Mouse (Mus musculus): ENCODE measurements around the gene Sh3kbp1. TPM values are rescaled to one million over a fixed set of nuclear protein-coding genes. Genes with fewer than 3 reads are reported as not detected.

Gene Sh3kbp1
- polyA plus RNA-seq, 1 experiment, result 2.8 TPM

- no peak overlapping the region for H3K4me3 ChIP-seq (ENCODE audit: low read depth, low read length)
- no peaks in the 10 kb centered on the region for H3K27me3 ChIP-seq (ENCODE audit: control insufficient read depth, insufficient read depth, low read length, poor library complexity, severe bottlenecking)
- no peaks in the 10 kb centered on the region for H3K36me3 ChIP-seq (ENCODE audit: control insufficient read depth, insufficient read depth, low read length, poor library complexity, severe bottlenecking)
- H3K9ac ChIP-seq (ENCODE audit: low read depth, poor library complexity, severe bottlenecking), result no peak overlapping the region
- TF ChIP-seq CTCF (IDR thresholded peaks at IDR 0.05; ENCODE audit: low read depth, low read length) (no peak), EP300 (IDR thresholded peaks at IDR 0.05; ENCODE audit: insufficient read depth, low read depth, low read length) (no peak), POLR2A (IDR thresholded peaks at IDR 0.05; ENCODE audit: insufficient read depth, low read length) (no peak)
- no peak overlapping the region for H3K27ac ChIP-seq (ENCODE audit: insufficient read depth, low read length)
- no peaks in the 10 kb centered on the region for H3K4me1 ChIP-seq (ENCODE audit: control insufficient read depth, insufficient read depth, low read length)
- no peaks in the 10 kb centered on the region for H3K9me3 ChIP-seq (replicated peaks; ENCODE audit: control insufficient read depth, insufficient read depth, low read length, poor library complexity, severe bottlenecking)
Measured at GRCm38 (mm10) chrX:159881576-159881975, 254.5 kb downstream of the Sh3kbp1 start.

GRCm38 (mm10) chrX:159896536-159896935 is 269.5 kb downstream of the Sh3kbp1 start:
- no peaks in the 10 kb centered on the region for H3K36me3 ChIP-seq (ENCODE audit: control insufficient read depth, insufficient read depth, low read length, poor library complexity, severe bottlenecking)
- no peak for TF ChIP-seq CTCF (IDR thresholded peaks at IDR 0.05; ENCODE audit: low read depth, low read length)
- TF ChIP-seq EP300 (IDR thresholded peaks at IDR 0.05; ENCODE audit: insufficient read depth, low read depth, low read length), result no peak
- no peak for TF ChIP-seq POLR2A (IDR thresholded peaks at IDR 0.05; ENCODE audit: insufficient read depth, low read length)
- no peak overlapping the region for H3K27ac ChIP-seq (ENCODE audit: insufficient read depth, low read length)
- H3K4me1 ChIP-seq (ENCODE audit: control insufficient read depth, insufficient read depth, low read length), result no peaks in the 10 kb centered on the region
- H3K9me3 ChIP-seq (replicated peaks; ENCODE audit: control insufficient read depth, insufficient read depth, low read length, poor library complexity, severe bottlenecking), result no peaks in the 10 kb centered on the region
- H3K9ac ChIP-seq (ENCODE audit: low read depth, poor library complexity, severe bottlenecking), result no peak overlapping the region
- H3K4me3 ChIP-seq (ENCODE audit: low read depth, low read length), result no peak overlapping the region
- H3K27me3 ChIP-seq (ENCODE audit: control insufficient read depth, insufficient read depth, low read length, poor library complexity, severe bottlenecking), result no peaks in the 10 kb centered on the region

- Histone ChIP-seq H3K9me3 (replicated peaks; ENCODE audit: control insufficient read depth, insufficient read depth, low read length, poor library complexity, severe bottlenecking) (no peaks in the 10 kb centered on the region), H3K4me1 (ENCODE audit: control insufficient read depth, insufficient read depth, low read length) (no peaks in the 10 kb centered on the region), H3K4me3 (ENCODE audit: low read depth, low read length) (no peak overlapping the region), H3K27me3 (ENCODE audit: control insufficient read depth, insufficient read depth, low read length, poor library complexity, severe bottlenecking) (no peaks in the 10 kb centered on the region), H3K9ac (ENCODE audit: low read depth, poor library complexity, severe bottlenecking) (no peak overlapping the region), H3K36me3 (ENCODE audit: control insufficient read depth, insufficient read depth, low read length, poor library complexity, severe bottlenecking) (no peaks in the 10 kb centered on the region), H3K27ac (ENCODE audit: insufficient read depth, low read length) (no peak overlapping the region)
- TF ChIP-seq CTCF (IDR thresholded peaks at IDR 0.05; ENCODE audit: low read depth, low read length), result no peak
- no peak for TF ChIP-seq POLR2A (IDR thresholded peaks at IDR 0.05; ENCODE audit: insufficient read depth, low read length)
- no peak for TF ChIP-seq EP300 (IDR thresholded peaks at IDR 0.05; ENCODE audit: insufficient read depth, low read depth, low read length)
Measured at GRCm38 (mm10) chrX:159898110-159898509, 271.0 kb downstream of the Sh3kbp1 start.

GRCm38 (mm10) chrX:159899121-159899520 is 272.0 kb downstream of the Sh3kbp1 start:
- Histone ChIP-seq H3K9ac (ENCODE audit: low read depth, poor library complexity, severe bottlenecking) (no peak overlapping the region), H3K4me3 (ENCODE audit: low read depth, low read length) (no peak overlapping the region), H3K4me1 (ENCODE audit: control insufficient read depth, insufficient read depth, low read length) (no peaks in the 10 kb centered on the region), H3K27me3 (ENCODE audit: control insufficient read depth, insufficient read depth, low read length, poor library complexity, severe bottlenecking) (no peaks in the 10 kb centered on the region), H3K9me3 (replicated peaks; ENCODE audit: control insufficient read depth, insufficient read depth, low read length, poor library complexity, severe bottlenecking) (no peaks in the 10 kb centered on the region), H3K36me3 (ENCODE audit: control insufficient read depth, insufficient read depth, low read length, poor library complexity, severe bottlenecking) (no peaks in the 10 kb centered on the region), H3K27ac (ENCODE audit: insufficient read depth, low read length) (no peak overlapping the region)
- TF ChIP-seq EP300 (IDR thresholded peaks at IDR 0.05; ENCODE audit: insufficient read depth, low read depth, low read length) (no peak), CTCF (IDR thresholded peaks at IDR 0.05; ENCODE audit: low read depth, low read length) (no peak), POLR2A (IDR thresholded peaks at IDR 0.05; ENCODE audit: insufficient read depth, low read length) (no peak)

- Histone ChIP-seq H3K27ac (ENCODE audit: insufficient read depth, low read length) (no peak overlapping the region), H3K9ac (ENCODE audit: low read depth, poor library complexity, severe bottlenecking) (no peak overlapping the region), H3K4me1 (ENCODE audit: control insufficient read depth, insufficient read depth, low read length) (no peaks in the 10 kb centered on the region), H3K9me3 (replicated peaks; ENCODE audit: control insufficient read depth, insufficient read depth, low read length, poor library complexity, severe bottlenecking) (no peaks in the 10 kb centered on the region), H3K4me3 (ENCODE audit: low read depth, low read length) (no peak overlapping the region), H3K27me3 (ENCODE audit: control insufficient read depth, insufficient read depth, low read length, poor library complexity, severe bottlenecking) (no peaks in the 10 kb centered on the region), H3K36me3 (ENCODE audit: control insufficient read depth, insufficient read depth, low read length, poor library complexity, severe bottlenecking) (no peaks in the 10 kb centered on the region)
- TF ChIP-seq EP300 (IDR thresholded peaks at IDR 0.05; ENCODE audit: insufficient read depth, low read depth, low read length), result no peak
Measured at GRCm38 (mm10) chrX:159903421-159903820, 276.3 kb downstream of the Sh3kbp1 start.

- Histone ChIP-seq H3K4me3 (ENCODE audit: low read depth, low read length) (no peak overlapping the region), H3K27me3 (ENCODE audit: control insufficient read depth, insufficient read depth, low read length, poor library complexity, severe bottlenecking) (no peaks in the 10 kb centered on the region), H3K4me1 (ENCODE audit: control insufficient read depth, insufficient read depth, low read length) (no peaks in the 10 kb centered on the region), H3K9ac (ENCODE audit: low read depth, poor library complexity, severe bottlenecking) (no peak overlapping the region), H3K27ac (ENCODE audit: insufficient read depth, low read length) (no peak overlapping the region), H3K36me3 (ENCODE audit: control insufficient read depth, insufficient read depth, low read length, poor library complexity, severe bottlenecking) (no peaks in the 10 kb centered on the region), H3K9me3 (replicated peaks; ENCODE audit: control insufficient read depth, insufficient read depth, low read length, poor library complexity, severe bottlenecking) (no peaks in the 10 kb centered on the region)
- TF ChIP-seq POLR2A (IDR thresholded peaks at IDR 0.05; ENCODE audit: insufficient read depth, low read length) (no peak), EP300 (IDR thresholded peaks at IDR 0.05; ENCODE audit: insufficient read depth, low read depth, low read length) (no peak), CTCF (IDR thresholded peaks at IDR 0.05; ENCODE audit: low read depth, low read length) (no peak)
Measured at GRCm38 (mm10) chrX:159907703-159908102, 280.6 kb downstream of the Sh3kbp1 start.

All from ES-Bruce4 (cell line).